Mouse (Mus musculus) liver, embryonic 11.5 days (tissue): ENCODE measurements around the gene Dph5. TPM values are rescaled to one million over a fixed set of nuclear protein-coding genes. Genes with fewer than 3 reads are reported as not detected.
A peak's percentile ranks its signal among the peaks of the same experiment; 100 is the strongest.

Experiments used
- ATAC-seq: fragments of 200-750 bp; cut with Nextera tagmentation; replicated peaks from 2 replicates; pipeline ENCODE4 v1.8.0; 2017; ENCODE audit warnings: moderate number of reproducible peaks, mild to moderate bottlenecking, moderate TSS enrichment, moderate library complexity; ENCODE audit not compliant: low FRiP score
- DNase-seq: peaks from one replicate; pipeline ENCODE4 v3.0.0-alpha.2; 2017; ENCODE audit warnings: low spot score
- H3K27ac ChIP-seq: fragments of 300-500 bp; sonication (generic); 2 replicates; pipeline ENCODE4 v1.5.1; 2014; ENCODE audit warnings: mild to moderate bottlenecking, low read depth, low read length, control low read depth
- H3K27me3 ChIP-seq: fragments of 300-500 bp; sonication (generic); replicated peaks from 2 replicates; pipeline ENCODE4 v1.6.1; 2014; ENCODE audit warnings: low read length, mixed read lengths; ENCODE audit not compliant: control insufficient read depth, insufficient read depth
- H3K36me3 ChIP-seq: fragments of 300-500 bp; sonication (generic); 2 replicates; pipeline ENCODE4 v1.6.1; 2014; ENCODE audit warnings: mild to moderate bottlenecking, low read length, moderate library complexity, mixed read lengths; ENCODE audit not compliant: control insufficient read depth, insufficient read depth
- H3K4me1 ChIP-seq: fragments of 300-500 bp; sonication (generic); replicated peaks from 2 replicates; pipeline ENCODE4 v1.6.1; 2014; ENCODE audit warnings: low read length, mixed read lengths; ENCODE audit not compliant: control insufficient read depth, insufficient read depth
- H3K4me2 ChIP-seq: fragments of 300-500 bp; sonication (generic); 2 replicates; pipeline ENCODE4 v1.6.1; 2014; ENCODE audit warnings: mild to moderate bottlenecking, control low read depth, moderate library complexity
- H3K4me3 ChIP-seq: fragments of 300-500 bp; sonication (generic); 2 replicates; pipeline ENCODE4 v1.5.1; 2014; ENCODE audit warnings: low read depth, low read length, control low read depth
- H3K9ac ChIP-seq: fragments of 300-500 bp; sonication (generic); 2 replicates; pipeline ENCODE4 v1.6.1; 2014; ENCODE audit warnings: low read depth, low read length, control low read depth
- H3K9me3 ChIP-seq: fragments of 300-500 bp; sonication (generic); 2 replicates; pipeline ENCODE4 v1.6.1; 2016; ENCODE audit warnings: low read length, inconsistent platforms, mixed read lengths; ENCODE audit not compliant: control insufficient read depth
- WGBS: fragments of 180-500 bp; shearing (Covaris S2); extraction: QIAGEN DNeasy Blood & Tissue Kit; methylation state at CpG from one replicate; pipeline ENCODE4 v1.1.7; 2014; 5-methylcytosine and 5-hydroxymethylcytosine counted together
- polyA plus RNA-seq: library from polyadenylated mRNA; unstranded; fragments of >200 nt; fragmentation: Nextera tagmentation; extraction: Ambion mirVana; gene quantifications from 2 replicates; pipeline ENCODE4 v1.2.1, GENCODE M21; 2014

The Dph5 gene
- polyA plus RNA-seq, 1 experiment from 2014 or later: 50.6 TPM

DNA sequence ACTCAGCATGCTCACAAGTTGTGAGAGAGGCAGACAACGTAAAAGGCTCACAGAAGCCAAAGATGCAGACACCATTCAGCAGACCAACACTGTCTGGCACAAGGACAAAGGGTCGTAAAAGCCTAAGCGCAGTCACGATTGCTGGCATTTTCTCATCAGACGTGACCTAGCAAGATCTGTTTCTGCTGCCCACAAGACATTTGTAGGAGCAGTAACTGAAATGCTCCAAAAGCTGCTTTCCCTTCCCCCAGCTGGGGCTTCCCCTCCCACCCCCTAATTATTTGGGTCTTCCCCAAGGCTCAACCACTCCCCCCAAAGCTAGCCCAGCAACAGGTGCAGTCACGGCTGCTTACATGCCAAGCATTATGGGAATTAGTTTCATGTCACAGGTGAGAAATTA, 12.1 kb upstream of the Dph5 start:
- Histone ChIP-seq H3K4me2 (no peak overlapping the region), H3K36me3 (no peaks in the 10 kb centered on the region), H3K9ac (no peak overlapping the region), H3K27me3 (no peaks in the 10 kb centered on the region), H3K9me3 (no peaks in the 10 kb centered on the region), H3K4me3 (no peak overlapping the region), H3K27ac (no peak overlapping the region), H3K4me1 (no peaks in the 10 kb centered on the region)
- WGBS: 76% methylated on average over 6 of the region's 6 CpGs
- no peak for DNase-seq
- no peak for ATAC-seq

DNA sequence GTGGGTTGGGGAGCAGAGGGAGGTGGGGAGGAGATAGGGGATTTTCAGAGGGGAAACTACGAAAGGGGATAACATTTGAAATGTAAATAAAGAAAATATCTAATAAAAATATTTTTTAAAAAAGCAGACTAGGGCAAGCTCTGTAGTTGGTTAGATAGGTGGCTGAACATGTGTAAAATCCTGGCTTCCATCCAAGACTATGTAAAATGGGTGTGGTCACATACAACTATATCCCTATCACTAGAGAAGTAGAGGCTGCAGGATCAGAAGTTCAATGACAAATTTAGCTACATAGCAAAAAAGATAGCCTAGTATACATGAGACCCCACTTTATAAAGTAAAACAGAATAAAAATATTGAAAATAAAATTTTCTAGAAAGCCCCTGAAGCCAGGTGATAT, 10.5 kb upstream of the Dph5 start:
- no peaks in the 10 kb centered on the region for H3K36me3 ChIP-seq
- no peaks in the 10 kb centered on the region for H3K9me3 ChIP-seq
- no peak overlapping the region for H3K4me2 ChIP-seq
- H3K27ac ChIP-seq: no peak overlapping the region
- WGBS: 78% methylated on average over 1 of the region's 1 CpGs
- no peak overlapping the region for H3K9ac ChIP-seq
- no peaks in the 10 kb centered on the region for H3K4me1 ChIP-seq
- H3K4me3 ChIP-seq: no peak overlapping the region
- H3K27me3 ChIP-seq: no peaks in the 10 kb centered on the region
- DNase-seq (no peak), ATAC-seq (no peak)

DNA sequence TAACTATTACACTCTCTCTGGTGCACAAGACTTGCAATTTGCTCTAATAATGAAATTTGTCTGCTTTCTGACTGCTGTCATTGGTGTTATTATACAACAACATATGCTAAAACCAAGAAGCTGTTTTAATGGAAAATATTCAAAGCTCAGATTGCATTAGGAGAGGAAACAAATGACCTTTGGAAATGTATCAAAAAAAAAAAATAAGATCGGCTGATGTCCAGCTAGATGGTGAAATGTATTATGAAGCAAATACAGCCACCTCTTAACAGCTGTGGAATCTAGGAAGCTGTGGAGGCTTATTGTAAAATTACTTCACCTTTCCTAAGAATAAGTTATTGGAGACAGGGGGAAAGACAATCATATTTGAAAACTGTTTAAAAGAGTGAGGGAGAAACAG, 3.6 kb upstream of the Dph5 start:
- H3K4me1 ChIP-seq: no peaks in the 10 kb centered on the region
- H3K27ac ChIP-seq: no peak overlapping the region
- H3K27me3 ChIP-seq: no peaks in the 10 kb centered on the region
- H3K9ac ChIP-seq: no peak overlapping the region
- no peaks in the 10 kb centered on the region for H3K9me3 ChIP-seq
- H3K4me2 ChIP-seq: no peak overlapping the region
- no peak for DNase-seq
- H3K36me3 ChIP-seq: no peaks in the 10 kb centered on the region
- no peak for ATAC-seq
- WGBS: 95% methylated on average over 1 of the region's 1 CpGs
- H3K4me3 ChIP-seq: no peak overlapping the region

DNA sequence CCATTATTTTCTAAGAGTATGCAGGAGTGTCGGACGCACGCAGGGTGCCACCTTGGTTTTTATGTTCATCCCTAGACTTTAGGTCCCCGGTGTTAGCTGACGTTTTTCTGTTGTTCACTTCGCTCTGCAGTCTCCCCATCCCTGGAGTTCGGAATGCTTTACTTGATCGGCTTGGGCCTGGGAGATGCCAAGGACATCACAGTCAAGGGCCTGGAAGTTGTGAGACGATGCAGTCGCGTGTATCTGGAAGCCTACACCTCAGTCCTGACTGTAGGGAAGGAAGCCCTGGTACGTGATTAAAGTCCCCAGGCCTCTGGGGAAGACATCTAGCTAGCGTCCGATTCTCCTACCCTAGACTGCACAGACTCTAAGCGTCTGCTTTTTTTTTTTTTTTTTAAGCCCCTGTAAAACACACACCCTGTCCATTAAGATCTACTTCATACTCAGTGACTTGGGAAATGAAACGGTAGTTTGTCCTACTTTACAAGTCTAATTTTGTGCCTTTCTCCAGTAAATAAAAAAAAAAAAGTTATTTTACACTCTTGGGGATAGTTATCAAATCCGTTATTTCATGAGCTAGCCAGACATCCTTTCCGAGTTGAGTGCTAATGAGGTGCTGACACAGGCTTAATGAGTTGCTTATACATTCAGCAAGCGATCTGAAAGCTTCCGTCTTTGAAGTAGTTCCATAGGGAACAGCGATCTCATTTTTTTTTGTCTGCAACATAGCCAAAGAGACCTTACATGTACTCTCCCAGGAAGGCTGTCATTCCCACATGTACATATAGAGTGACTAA, 871 bp downstream of the Dph5 start:
- DNase-seq: no peak
- peak overlapping the region; percentile 19; the same call in 1 of the 2 replicates for H3K27ac ChIP-seq
- H3K4me2 ChIP-seq: peak overlapping the region; percentile 74
- no peaks in the 10 kb centered on the region for H3K4me1 ChIP-seq
- H3K9ac ChIP-seq: peak overlapping the region; percentile 78
- no peaks in the 10 kb centered on the region for H3K27me3 ChIP-seq
- 3% methylated on average over 21 of the region's 21 CpGs for WGBS
- no peaks in the 10 kb centered on the region for H3K9me3 ChIP-seq
- peak overlapping the region; percentile 75 for H3K4me3 ChIP-seq
- peak; percentile 63 for ATAC-seq
- peaks cover 2% of the 10 kb centered on the region; the same call in 1 of the 2 replicates for H3K36me3 ChIP-seq

DNA sequence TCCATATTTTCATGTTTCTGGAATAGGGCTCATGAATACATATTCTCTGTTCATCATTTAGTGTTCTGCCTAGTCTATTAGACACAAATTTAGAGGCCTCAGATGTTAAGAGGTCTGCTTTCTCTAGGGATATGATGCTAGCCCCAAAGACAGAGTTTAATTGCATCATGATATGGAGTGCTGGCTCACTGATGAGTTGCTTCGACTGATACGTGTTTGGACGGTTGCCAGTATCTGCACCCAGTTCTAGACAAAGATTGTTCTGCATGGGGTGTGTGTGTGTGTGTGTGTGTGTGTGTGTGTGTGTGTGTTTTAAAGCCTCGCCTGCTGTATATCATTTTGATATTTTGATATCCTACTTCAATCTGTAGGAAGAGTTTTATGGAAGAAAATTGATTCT, 4.7 kb downstream of the Dph5 start:
- H3K4me3 ChIP-seq: no peak overlapping the region
- H3K9me3 ChIP-seq: no peaks in the 10 kb centered on the region
- no peak for ATAC-seq
- H3K4me1 ChIP-seq: no peaks in the 10 kb centered on the region
- peaks cover 2% of the 10 kb centered on the region; the same call in 1 of the 2 replicates for H3K36me3 ChIP-seq
- H3K4me2 ChIP-seq: no peak overlapping the region
- H3K27ac ChIP-seq: no peak overlapping the region
- H3K27me3 ChIP-seq: no peaks in the 10 kb centered on the region
- no peak for DNase-seq
- 90% methylated on average over 4 of the region's 4 CpGs for WGBS
- H3K9ac ChIP-seq: no peak overlapping the region

DNA sequence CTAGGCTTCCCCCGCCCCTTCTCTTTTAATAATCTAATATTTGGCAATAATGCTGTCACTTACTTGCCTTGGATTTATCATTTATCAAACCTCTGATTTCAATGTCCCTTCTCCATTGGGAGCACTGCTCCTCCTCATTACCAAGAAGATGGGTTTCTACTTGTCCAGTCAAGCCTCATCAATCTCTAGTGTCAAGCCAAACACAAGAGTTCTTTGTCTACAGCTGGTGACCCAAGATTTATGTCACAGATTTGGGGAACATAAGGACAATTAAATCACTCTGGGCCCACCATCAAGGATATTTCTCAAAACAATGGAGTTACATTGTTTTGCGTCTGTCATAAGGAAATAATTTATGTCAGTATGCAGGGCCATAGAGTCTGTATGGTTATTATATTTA, 5.5 kb downstream of the Dph5 start:
- no peak overlapping the region for H3K9ac ChIP-seq
- peaks cover 2% of the 10 kb centered on the region; the same call in 1 of the 2 replicates for H3K36me3 ChIP-seq
- no peak overlapping the region for H3K27ac ChIP-seq
- H3K27me3 ChIP-seq: no peaks in the 10 kb centered on the region
- ATAC-seq (no peak), DNase-seq (no peak)
- no peaks in the 10 kb centered on the region for H3K9me3 ChIP-seq
- WGBS: 88% methylated on average over 2 of the region's 2 CpGs
- H3K4me2 ChIP-seq: no peak overlapping the region
- H3K4me3 ChIP-seq: no peak overlapping the region
- no peaks in the 10 kb centered on the region for H3K4me1 ChIP-seq

DNA sequence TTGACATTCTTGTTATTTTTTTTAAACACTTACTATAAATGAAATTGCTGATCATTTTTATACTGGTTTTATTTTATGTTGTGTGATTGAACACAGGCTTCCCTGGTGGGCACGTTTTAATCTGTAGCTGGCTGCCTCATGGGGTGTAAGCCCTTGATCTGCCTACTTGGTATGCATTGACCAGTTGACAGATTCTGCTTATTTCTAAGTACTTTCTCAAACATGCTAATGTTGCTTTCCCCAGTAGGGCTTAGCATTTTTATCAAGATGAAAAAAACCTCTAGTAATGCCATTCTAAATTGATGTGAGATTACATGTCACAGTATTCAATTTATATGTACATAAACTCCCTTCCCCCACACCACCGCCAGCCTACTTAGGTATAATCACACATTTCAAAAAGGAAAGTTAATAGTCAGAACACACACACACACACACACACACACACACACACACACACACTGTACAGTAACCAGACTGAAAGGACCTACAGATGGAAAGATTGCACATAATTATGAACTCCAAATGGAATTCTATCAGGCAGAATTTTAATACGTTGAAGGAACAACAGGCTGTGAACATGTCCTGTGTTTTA, 10.8 kb downstream of the Dph5 start:
- Histone ChIP-seq H3K36me3 (peaks cover 7% of the 10 kb centered on the region), H3K9ac (no peak overlapping the region), H3K9me3 (no peaks in the 10 kb centered on the region), H3K27me3 (no peaks in the 10 kb centered on the region), H3K27ac (no peak overlapping the region), H3K4me2 (no peak overlapping the region), H3K4me3 (no peak overlapping the region), H3K4me1 (no peaks in the 10 kb centered on the region)
- DNase-seq: no peak
- WGBS: 91% methylated on average over 3 of the region's 3 CpGs
- ATAC-seq: no peak

DNA sequence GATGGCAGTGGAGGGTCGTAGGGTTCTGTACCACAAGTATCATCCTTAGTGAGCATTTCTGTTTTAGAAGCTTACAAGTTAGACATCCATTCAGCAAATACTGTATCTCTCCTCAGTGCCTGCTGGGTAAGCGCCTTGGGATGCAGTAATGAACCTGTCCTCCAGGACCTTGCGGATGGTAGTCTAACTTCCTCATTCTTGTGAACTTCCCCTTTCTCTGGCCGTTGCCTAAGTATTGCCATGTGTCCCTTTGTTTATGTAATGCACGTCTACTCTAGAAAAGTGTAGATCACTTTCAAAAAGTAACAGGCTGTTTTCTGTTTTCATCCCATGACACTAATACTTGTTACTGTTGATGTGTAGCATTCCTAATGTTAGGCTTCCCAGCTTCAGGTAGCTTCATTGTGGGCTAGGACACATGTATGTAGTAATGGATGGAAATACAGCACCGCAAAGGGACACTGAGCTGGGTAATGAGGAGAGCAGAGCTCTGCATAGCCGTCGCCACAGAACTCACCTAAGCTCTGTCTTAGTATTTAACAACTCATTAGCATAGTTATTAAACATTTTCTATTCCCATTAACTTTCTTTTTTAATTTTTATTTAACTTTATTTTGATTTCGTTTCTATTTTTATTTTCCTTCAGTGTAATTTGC, 14.8 kb downstream of the Dph5 start:
- WGBS: 77% methylated on average over 9 of the region's 9 CpGs
- Histone ChIP-seq H3K4me1 (no peaks in the 10 kb centered on the region), H3K27ac (no peak overlapping the region), H3K27me3 (no peaks in the 10 kb centered on the region), H3K36me3 (peaks cover 14% of the 10 kb centered on the region), H3K4me3 (no peak overlapping the region), H3K9ac (no peak overlapping the region), H3K4me2 (no peak overlapping the region), H3K9me3 (no peaks in the 10 kb centered on the region)
- ATAC-seq (peak; percentile 18; the same call in 1 of the 2 replicates), DNase-seq (no peak)
